ENCODE assay signal across 9 mouse cellular contexts in genomic region chr1:74237671-74238070, GRCm38 (mm10). TPM values are rescaled to one million over a fixed set of nuclear protein-coding genes. Genes with fewer than 3 reads are reported as not detected.
DNase-seq lines count a peak whose midpoint lies in the region; ATAC-seq and TF ChIP-seq lines count a peak whose summit lies in the region.
"Had no signal": no experiment of that assay in that cellular context is flagged by ENCODE, and none has a peak within 500 bp of the region (broad histone marks: within the 10 kb centered on the region; RNA-seq: fewer than 3 reads in every experiment).

No protein-coding gene starts in this region.

- ATAC-seq in lung, embryonic 14.5 days (ENCODE audit: insufficient read depth): no peak
- no peak for ATAC-seq in embryonic facial prominence, embryonic 15.5 days (ENCODE audit: insufficient number of reproducible peaks, low FRiP score, low TSS enrichment, low read depth)
- ATAC-seq in limb, embryonic 12.5 days (ENCODE audit: insufficient number of reproducible peaks, insufficient read depth, low FRiP score, low TSS enrichment, low read depth): no peak
- no peak for ATAC-seq in neural tube, embryonic 14.5 days (ENCODE audit: low read depth)

- TF ChIP-seq CTCF in lung, embryonic 14.5 days (IDR thresholded peaks at IDR 0.05; ENCODE audit: low read depth): no peak

- H3K36me3 ChIP-seq in lung, embryonic 14.5 days (ENCODE audit: insufficient read depth): no peaks in the 10 kb centered on the region
- H3K36me3 ChIP-seq in embryonic facial prominence, embryonic 15.5 days: no peaks in the 10 kb centered on the region
- H3K36me3 ChIP-seq in limb, embryonic 12.5 days: no peaks in the 10 kb centered on the region
- no peaks in the 10 kb centered on the region for H3K36me3 ChIP-seq in neural tube, embryonic 14.5 days (ENCODE audit: control insufficient read depth, insufficient read depth, low read length)

- H3K4me2 ChIP-seq in lung, embryonic 14.5 days: peak overlapping the region; percentile 87
- peak overlapping the region; percentile 66 for H3K4me2 ChIP-seq in embryonic facial prominence, embryonic 15.5 days (replicated peaks)
- H3K4me2 ChIP-seq in limb, embryonic 12.5 days: peak overlapping the region; percentile 81
- peak overlapping the region; percentile 69 for H3K4me2 ChIP-seq in neural tube, embryonic 14.5 days (ENCODE audit: low read depth, low read length)

- H3K9ac ChIP-seq in lung, embryonic 14.5 days: peak overlapping the region; percentile 95
- peak overlapping the region; percentile 93 for H3K9ac ChIP-seq in embryonic facial prominence, embryonic 15.5 days
- peak overlapping the region; percentile 92 for H3K9ac ChIP-seq in limb, embryonic 12.5 days (replicated peaks)
- H3K9ac ChIP-seq in neural tube, embryonic 14.5 days (replicated peaks; ENCODE audit: low read depth, low read length): peak overlapping the region; percentile 74; the same call in 1 of the 2 replicates

- 27% methylated on average over 5 of the region's 5 CpGs for WGBS in lung, embryonic 14.5 days
- WGBS in embryonic facial prominence, embryonic 15.5 days: 20% methylated on average over 5 of the region's 5 CpGs
- whole genome bisulfite sequencing in limb, embryonic 12.5 days: 39% methylated on average over 5 of the region's 5 CpGs
- WGBS in neural tube, embryonic 14.5 days: 43% methylated on average over 5 of the region's 5 CpGs

- DNase-seq in lung, embryonic 14.5 days: no peak
- no peak for DNase-seq in lung, adult 18-20 months
- DNase-seq in Muller cell, postnatal 12 days (ENCODE audit: inconsistent ontology term): no peak
- no peak for DNase-seq in gastrocnemius, postnatal 36 days
- DNase-seq in gastrocnemius, postnatal 4 days (ENCODE audit: low spot score in 2 of 2): no peak

- H3K9me3 ChIP-seq in lung, embryonic 14.5 days (ENCODE audit: low read depth, low read length): no peaks in the 10 kb centered on the region
- no peaks in the 10 kb centered on the region for H3K9me3 ChIP-seq in embryonic facial prominence, embryonic 15.5 days (replicated peaks)
- no peaks in the 10 kb centered on the region for H3K9me3 ChIP-seq in limb, embryonic 12.5 days
- H3K9me3 ChIP-seq in neural tube, embryonic 14.5 days (ENCODE audit: control insufficient read depth, low read length): no peaks in the 10 kb centered on the region

- H3K4me3 ChIP-seq in lung, embryonic 14.5 days (ENCODE audit: low read depth, low read length): peak overlapping the region; percentile 96
- H3K4me3 ChIP-seq in embryonic facial prominence, embryonic 15.5 days (replicated peaks): peak overlapping the region; percentile 97
- peak overlapping the region; percentile 97 for H3K4me3 ChIP-seq in limb, embryonic 12.5 days (replicated peaks)
- peak overlapping the region; percentile 60 for H3K4me3 ChIP-seq in neural tube, embryonic 14.5 days (ENCODE audit: low read depth, low read length)

- no peak overlapping the region for H3K27ac ChIP-seq in lung, embryonic 14.5 days (ENCODE audit: low read depth)
- peak overlapping the region; percentile 66 for H3K27ac ChIP-seq in embryonic facial prominence, embryonic 15.5 days (replicated peaks)
- H3K27ac ChIP-seq in limb, embryonic 12.5 days: no peak overlapping the region
- H3K27ac ChIP-seq in neural tube, embryonic 14.5 days (ENCODE audit: low read depth, low read length): no peak overlapping the region

- H3K27me3 ChIP-seq in lung, embryonic 14.5 days (ENCODE audit: insufficient read depth, low read length): no peaks in the 10 kb centered on the region
- H3K27me3 ChIP-seq in embryonic facial prominence, embryonic 15.5 days: no peaks in the 10 kb centered on the region
- H3K27me3 ChIP-seq in limb, embryonic 12.5 days: no peaks in the 10 kb centered on the region
- no peaks in the 10 kb centered on the region for H3K27me3 ChIP-seq in neural tube, embryonic 14.5 days (ENCODE audit: control insufficient read depth, insufficient read depth, low read length)

- peaks cover 20% of the 10 kb centered on the region for H3K4me1 ChIP-seq in lung, embryonic 14.5 days (ENCODE audit: insufficient read depth)
- H3K4me1 ChIP-seq in embryonic facial prominence, embryonic 15.5 days: peaks cover 40% of the 10 kb centered on the region
- H3K4me1 ChIP-seq in limb, embryonic 12.5 days (replicated peaks): peaks cover 33% of the 10 kb centered on the region
- H3K4me1 ChIP-seq in neural tube, embryonic 14.5 days (ENCODE audit: control insufficient read depth, insufficient read depth, low read length): peaks cover 20% of the 10 kb centered on the region

- intact Hi-C loops in gastrocnemius, postnatal 36 days (cut with DNase I): loop anchor here (2.0 kb wide), 1 partner anchor 47 kb away; the partner anchor contains the start of genes Aamp and Pnkd

RNA-seq across cellular contexts. Expression of gene Arpc2, which starts 1.8 kb away (rescaled TPM):
- 365 and 370 TPM in 2 replicates for polyA plus RNA-seq in lung, embryonic 14.5 days (2014; fragmentation: Nextera tagmentation; extraction: Ambion mirVana)
- polyA plus RNA-seq in embryonic facial prominence, embryonic 15.5 days (2015; fragmentation: Nextera tagmentation; extraction: Ambion mirVana): 401 and 415 TPM in 2 replicates
- 343 and 345 TPM in 2 replicates for polyA plus RNA-seq in limb, embryonic 12.5 days (2016; fragmentation: Nextera tagmentation; extraction: Ambion mirVana)
- 294 and 316 TPM in 2 replicates for polyA plus RNA-seq in neural tube, embryonic 14.5 days (2014; fragmentation: Nextera tagmentation; extraction: Ambion mirVana)
- 10 to 100 TPM; 56.1 to 65.1 TPM for total RNA-seq in gastrocnemius, postnatal 36 days (2021)
- total RNA-seq in gastrocnemius, postnatal 4 days (2021): 100 to 1,000 TPM; 140 to 145 TPM

RNA-seq across cellular contexts. Expression of gene Gpbar1, which starts 40.7 kb away (rescaled TPM):
- 0.18 and 0.57 TPM in 2 replicates for polyA plus RNA-seq in lung, embryonic 14.5 days (2014; fragmentation: Nextera tagmentation; extraction: Ambion mirVana)
- not detected in 2 replicates for polyA plus RNA-seq in embryonic facial prominence, embryonic 15.5 days (2015; fragmentation: Nextera tagmentation; extraction: Ambion mirVana)
- 0.19 TPM in 1 of 2 replicates, not detected in the other for polyA plus RNA-seq in limb, embryonic 12.5 days (2016; fragmentation: Nextera tagmentation; extraction: Ambion mirVana)
- polyA plus RNA-seq in neural tube, embryonic 14.5 days (2014; fragmentation: Nextera tagmentation; extraction: Ambion mirVana): not detected in 2 replicates
- total RNA-seq in gastrocnemius, postnatal 36 days (2021): not detected
- total RNA-seq in gastrocnemius, postnatal 4 days (2021): not detected

RNA-seq across cellular contexts. Expression of gene Cxcr1, which starts 43.2 kb away (rescaled TPM):
- polyA plus RNA-seq in lung, embryonic 14.5 days (2014; fragmentation: Nextera tagmentation; extraction: Ambion mirVana): not detected in 2 replicates
- polyA plus RNA-seq in embryonic facial prominence, embryonic 15.5 days (2015; fragmentation: Nextera tagmentation; extraction: Ambion mirVana): not detected in 2 replicates
- polyA plus RNA-seq in limb, embryonic 12.5 days (2016; fragmentation: Nextera tagmentation; extraction: Ambion mirVana): not detected in 2 replicates
- polyA plus RNA-seq in neural tube, embryonic 14.5 days (2014; fragmentation: Nextera tagmentation; extraction: Ambion mirVana): not detected in 2 replicates
- total RNA-seq in gastrocnemius, postnatal 36 days (2021): not detected
- not detected for total RNA-seq in gastrocnemius, postnatal 4 days (2021)
- polyA plus RNA-seq: large intestine, adult 2 months had no signal

RNA-seq across cellular contexts. Expression of gene Aamp, which starts 46.9 kb away (rescaled TPM):
- polyA plus RNA-seq in lung, embryonic 14.5 days (2014; fragmentation: Nextera tagmentation; extraction: Ambion mirVana): 233 and 236 TPM in 2 replicates
- 247 and 256 TPM in 2 replicates for polyA plus RNA-seq in embryonic facial prominence, embryonic 15.5 days (2015; fragmentation: Nextera tagmentation; extraction: Ambion mirVana)
- polyA plus RNA-seq in limb, embryonic 12.5 days (2016; fragmentation: Nextera tagmentation; extraction: Ambion mirVana): 202 and 212 TPM in 2 replicates
- polyA plus RNA-seq in neural tube, embryonic 14.5 days (2014; fragmentation: Nextera tagmentation; extraction: Ambion mirVana): 188 and 204 TPM in 2 replicates
- total RNA-seq in gastrocnemius, postnatal 36 days (2021): 10 to 100 TPM; 64.7 to 71.3 TPM
- total RNA-seq in gastrocnemius, postnatal 4 days (2021): 100 to 1,000 TPM; 113 to 117 TPM

RNA-seq across cellular contexts. Expression of gene Pnkd, which starts 47.1 kb away (rescaled TPM):
- 103 and 104 TPM in 2 replicates for polyA plus RNA-seq in lung, embryonic 14.5 days (2014; fragmentation: Nextera tagmentation; extraction: Ambion mirVana)
- polyA plus RNA-seq in embryonic facial prominence, embryonic 15.5 days (2015; fragmentation: Nextera tagmentation; extraction: Ambion mirVana): 120 and 130 TPM in 2 replicates
- polyA plus RNA-seq in limb, embryonic 12.5 days (2016; fragmentation: Nextera tagmentation; extraction: Ambion mirVana): 106 TPM in 2 replicates
- polyA plus RNA-seq in neural tube, embryonic 14.5 days (2014; fragmentation: Nextera tagmentation; extraction: Ambion mirVana): 137 and 145 TPM in 2 replicates
- 10 to 100 TPM; 53.4 to 54.8 TPM for total RNA-seq in gastrocnemius, postnatal 36 days (2021)
- total RNA-seq in gastrocnemius, postnatal 4 days (2021): 10 to 100 TPM; 83.8 to 91.1 TPM
